Mouse (Mus musculus): ENCODE measurements around the gene Morn1.

The Morn1 gene

DNA sequence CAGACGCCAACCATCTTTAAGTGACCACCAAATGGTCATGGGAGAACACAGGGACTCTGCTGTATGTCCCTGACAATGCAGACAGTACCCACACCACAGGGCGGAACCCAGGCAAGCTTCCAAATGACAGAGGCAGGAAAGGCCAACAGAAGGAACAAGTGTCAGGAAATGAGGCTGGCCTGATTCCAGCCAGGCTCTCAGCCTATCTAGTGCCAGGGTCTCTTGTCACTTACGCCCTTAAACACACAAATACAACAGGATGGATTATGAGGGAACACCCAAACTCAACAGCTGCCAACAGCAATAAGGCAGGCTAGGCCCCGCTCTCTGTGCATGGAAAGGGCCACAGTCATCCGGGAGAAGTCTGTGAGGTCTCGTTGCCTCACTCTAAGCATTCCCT is 78.2 kb downstream of the Morn1 start:
- DNase-seq = peak; percentile 91

DNA sequence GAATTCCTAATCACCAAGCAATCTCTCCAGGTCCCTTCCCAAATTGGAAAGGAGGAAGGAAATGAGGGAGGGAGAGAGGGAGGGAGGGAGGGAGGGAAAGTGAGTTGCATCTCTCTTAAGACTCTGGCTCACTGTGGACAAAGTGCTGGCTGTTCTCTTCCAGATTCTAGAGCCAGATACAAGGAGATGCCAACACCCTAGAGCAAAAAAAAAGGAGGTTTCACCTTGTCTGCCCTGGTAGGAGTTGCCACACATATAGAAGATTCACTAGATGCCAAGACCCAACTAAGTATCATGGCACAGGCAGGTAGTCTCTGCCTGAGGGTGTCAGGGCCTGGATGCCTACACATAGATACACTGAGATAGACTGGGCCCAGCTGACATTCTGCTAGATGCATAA is 79.5 kb downstream of the Morn1 start:
- DNase-seq = no peak

DNA sequence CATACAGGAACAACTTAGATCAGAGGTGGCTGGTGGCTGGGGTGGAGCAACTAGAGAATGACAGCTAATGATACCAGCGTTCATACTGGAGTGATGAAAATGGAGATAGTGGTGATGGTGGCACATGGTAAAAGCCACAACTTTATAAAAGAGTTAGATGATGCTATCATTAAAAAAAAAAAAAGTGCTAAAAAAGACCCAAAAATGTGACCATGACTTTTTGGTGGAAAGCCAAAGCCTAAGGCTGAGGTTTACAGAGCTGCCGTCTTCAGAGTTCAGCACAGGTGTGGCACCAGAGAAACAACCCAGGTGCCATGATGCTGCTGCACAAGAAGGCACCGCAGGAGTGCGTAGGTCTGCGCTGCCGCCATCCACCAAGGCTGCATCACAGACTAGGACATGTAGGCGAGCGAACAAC is 82.5 kb downstream of the Morn1 start:
- no peak for DNase-seq

DNA sequence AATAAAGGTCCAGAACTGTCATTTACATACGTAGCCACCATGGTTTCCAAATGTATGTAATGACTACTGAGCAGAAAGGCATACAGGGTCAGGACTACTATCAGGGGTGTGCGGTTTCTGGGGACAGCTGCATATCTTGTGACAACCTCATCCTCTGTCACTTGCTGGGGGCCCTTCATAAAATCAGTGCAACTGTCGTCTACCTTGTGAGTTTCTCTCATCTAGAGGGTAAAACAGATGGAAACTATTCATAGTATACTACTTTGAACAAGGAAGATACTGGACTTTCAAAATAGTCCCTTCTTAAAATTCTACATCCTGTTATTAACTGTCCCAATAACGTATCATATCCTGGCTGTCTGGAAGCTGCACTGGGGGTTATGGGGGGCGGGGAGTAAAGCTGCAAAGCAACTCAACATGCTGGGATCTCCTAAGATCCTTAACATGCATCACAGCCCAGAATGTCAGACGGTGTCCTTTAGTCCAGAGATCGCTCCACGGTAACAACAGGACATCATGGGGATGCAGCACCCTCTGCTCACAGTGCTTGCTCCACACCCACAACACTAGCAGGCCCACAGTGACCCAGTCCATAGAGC is 84.3 kb downstream of the Morn1 start:
- no peak for DNase-seq

DNA sequence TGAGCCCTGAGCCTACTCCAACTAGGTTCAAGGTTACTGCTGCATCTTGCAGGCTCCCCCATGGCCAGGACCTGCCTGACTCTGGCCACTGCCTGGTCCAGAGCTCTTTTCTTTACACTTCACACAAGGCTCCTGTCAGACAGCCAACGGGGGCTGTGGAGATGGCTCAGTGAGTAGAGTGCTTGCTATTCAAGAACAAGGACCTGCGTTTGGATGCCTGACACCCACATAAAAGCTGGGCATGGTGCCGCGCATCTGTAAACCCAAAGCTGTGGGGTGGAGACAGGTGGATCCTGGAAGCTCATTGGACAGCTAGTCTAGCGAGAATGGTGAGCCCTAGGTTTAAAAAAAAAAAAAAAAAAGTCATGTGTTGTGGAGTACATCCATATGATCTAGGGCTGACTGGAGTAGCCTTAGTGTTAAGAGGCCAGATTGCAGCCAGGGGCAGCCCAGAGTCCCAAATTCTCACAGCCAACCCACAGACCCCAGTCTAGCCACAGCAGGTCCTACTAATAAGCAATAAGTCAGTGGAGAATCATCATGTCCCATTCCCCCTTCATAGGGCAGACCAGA is 85.7 kb downstream of the Morn1 start:
- no peak for DNase-seq

DNA sequence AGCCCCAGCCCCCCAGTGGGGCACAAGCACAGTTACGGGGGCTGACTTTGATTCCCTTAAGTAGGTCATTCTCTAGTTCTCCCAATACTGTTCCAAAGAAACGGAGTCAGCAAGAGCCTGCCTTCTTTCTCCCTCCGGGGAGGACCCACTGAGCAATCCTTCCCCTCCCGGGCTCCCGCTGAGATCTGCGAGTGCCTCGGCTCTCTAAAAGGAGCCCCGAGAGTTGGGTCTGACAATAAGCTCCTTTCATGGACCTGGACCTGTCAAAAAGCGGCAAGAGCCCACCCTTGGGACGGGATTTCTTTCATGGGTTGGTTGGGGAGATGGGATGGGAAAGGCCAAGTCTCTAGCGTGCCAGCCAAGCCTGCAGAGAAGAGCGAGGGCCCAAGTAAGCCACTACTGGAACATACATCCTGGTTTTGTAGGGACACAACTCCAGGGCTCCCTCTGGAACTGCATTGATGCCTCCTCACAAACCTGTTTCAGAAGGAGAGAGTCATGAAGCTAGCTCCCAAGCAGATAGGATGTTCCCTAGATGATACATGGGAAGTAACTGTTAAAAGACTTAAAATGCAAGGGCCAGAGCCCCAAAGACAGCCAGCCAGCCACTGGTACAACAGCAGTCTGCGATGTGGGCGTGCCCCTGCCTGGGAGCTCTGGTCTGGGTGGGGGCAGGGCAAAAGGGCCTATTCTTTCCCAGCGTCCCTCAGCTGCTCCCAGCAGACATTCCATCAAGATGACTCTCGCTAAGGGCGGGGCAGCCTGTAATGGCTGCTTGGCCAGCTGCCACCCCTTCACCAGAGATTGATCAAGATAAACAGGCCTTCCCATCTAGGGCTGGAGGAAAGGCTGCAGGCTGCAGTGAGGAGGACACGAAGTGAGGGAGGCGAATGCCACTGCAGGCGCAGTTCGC is 86.8 kb downstream of the Morn1 start:
- DNase-seq = peak; percentile 97

DNA sequence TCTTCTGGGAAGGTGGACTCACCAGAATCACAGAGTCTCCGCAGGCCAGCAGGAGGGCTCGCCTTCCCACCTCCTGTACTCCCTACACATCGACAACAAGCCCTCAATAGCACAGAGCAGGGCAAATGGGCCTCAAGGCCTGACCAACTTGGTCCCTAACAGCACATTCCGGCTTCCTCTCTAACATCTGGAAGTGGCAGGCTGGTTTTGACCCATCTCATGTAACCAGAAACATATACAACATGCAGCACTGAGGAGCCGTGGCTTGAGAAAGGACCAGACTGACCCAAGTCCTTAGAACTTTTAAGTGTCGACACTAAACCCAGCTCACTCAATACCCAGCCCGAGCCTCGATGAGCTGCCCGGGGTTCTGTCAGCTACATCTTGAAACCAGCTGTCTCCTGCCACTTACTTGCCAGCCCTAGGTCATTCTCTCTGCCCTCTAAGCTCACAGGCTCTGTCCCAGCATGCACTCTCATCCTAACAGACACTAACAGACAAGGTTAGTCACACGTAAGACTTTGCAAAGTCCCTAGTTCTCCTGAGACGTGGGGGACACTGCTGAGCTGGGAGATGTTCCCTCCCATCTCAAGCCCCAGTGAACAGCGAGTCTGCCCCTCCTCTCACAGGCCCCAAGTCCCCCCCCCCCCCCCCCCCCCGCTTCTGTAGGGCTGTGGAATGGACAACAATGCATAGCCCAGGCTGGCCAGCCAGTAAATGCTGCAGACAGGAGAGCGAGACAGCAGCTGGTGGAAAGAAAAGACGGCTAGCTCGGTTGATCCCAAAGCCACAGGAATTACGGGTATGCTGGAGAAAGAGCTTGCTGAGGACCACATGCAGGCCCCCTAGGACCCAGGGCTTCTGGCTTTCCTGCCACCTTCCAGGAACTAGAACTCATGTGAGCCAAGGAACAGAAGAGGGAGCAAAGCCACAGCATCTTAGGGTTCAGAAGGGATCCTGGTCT is 87.7 kb downstream of the Morn1 start:
- no peak for DNase-seq

DNA sequence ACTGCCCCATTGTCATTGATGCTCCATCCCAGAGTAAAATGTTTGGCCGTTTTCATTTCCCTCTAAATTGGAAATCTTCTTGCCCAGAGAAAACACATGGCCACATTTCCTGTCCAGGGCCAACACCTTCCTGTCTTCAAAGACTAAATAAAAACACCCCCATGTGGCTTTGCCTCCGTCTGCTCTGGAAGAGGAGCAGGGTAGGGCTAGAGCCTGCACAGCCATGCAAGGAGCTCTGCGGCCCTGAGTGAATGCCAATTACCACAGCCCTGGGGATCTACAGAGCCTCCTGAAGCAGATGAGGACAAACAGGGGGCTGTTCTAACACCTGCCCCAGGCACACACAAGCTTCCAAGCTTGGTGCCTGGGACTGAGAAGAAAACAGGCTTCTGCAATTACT is 89.8 kb downstream of the Morn1 start:
- DNase-seq = no peak

DNA sequence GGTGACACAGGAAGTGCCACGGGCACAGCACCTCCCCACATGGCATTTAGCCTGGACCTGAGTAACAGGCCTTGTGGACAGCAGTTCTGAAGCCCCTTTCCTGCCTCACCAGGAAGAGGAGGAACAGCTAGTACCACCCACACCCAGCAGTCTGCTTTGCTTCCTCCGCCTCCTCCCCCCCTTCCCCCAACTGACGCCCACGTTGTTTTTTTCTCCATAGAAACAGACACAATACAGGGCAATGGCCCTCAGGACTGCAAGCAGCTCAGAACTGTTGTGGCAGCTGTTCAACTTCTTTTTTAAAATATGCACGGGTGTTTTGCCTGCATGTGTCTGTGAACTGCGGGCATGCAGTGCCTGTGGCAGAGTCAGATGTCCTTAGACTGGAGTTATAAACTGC is 91.9 kb downstream of the Morn1 start:
- DNase-seq = peak; percentile 73

DNA sequence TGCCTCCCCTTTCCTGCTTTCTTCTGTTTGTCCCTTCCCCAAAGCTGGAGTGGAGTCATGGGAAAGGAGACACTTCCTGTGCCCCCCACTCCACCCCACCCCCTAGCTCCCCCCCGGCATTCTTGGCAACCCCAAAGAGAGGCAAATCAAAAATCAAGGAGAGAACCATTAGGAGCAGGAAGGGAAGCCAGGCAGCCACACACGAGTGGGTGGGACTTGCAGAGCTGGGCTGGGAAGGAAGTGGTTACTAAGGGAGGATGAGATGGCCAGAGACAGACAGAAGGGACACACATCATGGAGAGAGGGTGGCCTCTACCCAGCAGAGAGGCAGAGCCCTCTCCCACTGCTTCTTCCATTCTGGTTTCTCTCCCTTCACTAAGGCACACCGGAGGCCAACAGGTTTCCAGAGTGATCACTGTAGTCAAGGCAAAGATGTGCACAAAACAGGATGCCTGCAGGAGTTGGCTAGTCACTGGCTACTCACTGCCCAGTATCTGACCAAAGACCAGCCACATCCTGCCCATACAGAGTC is 92.7 kb downstream of the Morn1 start:
- peak; percentile 58 for DNase-seq

DNA sequence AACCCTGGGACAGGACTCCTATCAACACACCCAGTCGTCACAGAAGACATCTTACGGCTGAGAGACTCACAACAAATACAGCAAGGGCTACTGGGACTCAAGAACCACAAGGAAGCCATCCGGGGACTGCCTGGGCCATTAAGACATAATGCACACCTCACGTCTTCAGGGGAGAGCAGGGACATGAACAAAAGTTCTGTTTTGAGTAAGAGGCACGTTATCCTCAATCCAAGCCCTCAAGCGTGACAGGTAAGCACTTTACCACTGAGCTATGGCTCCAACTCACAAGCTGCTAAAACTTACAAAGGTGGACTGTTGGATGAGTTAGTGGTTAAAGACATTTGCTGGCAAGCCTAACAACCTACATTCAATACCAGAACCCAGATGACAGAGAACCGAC is 96.8 kb downstream of the Morn1 start:
- no peak for DNase-seq

DNA sequence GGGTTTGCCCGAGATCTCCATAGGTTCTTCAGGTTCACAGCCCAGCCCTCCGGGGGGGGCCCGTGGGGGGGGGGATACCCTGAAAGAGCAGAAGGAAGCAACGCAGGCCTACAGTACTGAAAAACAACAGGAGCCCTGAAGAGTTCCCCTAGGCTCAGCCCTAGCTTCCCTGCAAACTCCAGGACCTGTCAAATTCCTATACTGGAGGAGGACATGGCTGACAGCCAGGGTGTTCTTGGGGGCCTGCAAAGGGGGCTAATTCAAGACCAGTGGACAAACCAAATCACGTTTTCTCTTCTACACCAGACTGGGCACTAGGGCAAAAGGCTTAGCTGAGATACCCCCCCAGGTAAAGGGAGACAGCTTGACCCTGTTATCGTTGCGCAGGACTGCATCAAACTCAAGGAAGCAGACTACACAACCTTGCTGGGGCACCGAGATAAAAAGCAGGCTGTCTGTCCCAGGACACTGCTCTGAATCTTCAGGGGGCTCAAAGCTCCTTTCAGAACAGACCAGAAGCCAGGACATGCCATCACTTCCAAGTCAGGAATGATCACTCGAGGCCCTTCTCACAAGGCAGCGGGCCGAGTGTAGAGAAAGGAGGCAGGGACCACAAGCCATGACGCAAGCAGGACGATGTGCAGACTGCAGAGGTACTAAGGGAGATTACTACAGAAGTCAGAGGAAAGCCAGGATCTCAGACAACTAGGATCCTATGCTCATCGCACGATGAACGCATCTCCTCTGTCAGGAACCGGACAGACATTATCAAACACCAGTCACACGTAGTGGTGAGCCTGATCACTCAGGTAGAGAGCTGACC is 98.1 kb downstream of the Morn1 start:
- no peak for DNase-seq

DNA sequence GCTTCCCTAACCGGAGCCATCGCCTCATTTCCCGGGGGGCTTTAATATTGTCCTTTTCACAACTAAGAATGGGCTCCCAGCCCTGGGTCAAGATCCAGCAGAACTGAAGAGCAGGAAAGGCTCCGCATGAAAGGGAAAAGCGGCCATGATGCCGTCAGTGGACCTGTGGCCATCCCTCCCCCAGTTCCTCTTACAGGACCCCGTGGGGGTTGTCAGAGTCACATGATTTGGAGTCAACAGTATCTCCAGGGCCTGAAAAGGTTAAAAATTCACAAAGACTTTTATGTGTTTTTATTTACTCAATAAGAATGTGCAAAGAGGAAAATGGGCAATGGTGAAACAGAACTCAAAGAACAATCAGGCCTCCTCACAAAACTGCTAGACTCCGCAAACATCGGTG is 99.5 kb downstream of the Morn1 start:
- no peak for DNase-seq

DNA sequence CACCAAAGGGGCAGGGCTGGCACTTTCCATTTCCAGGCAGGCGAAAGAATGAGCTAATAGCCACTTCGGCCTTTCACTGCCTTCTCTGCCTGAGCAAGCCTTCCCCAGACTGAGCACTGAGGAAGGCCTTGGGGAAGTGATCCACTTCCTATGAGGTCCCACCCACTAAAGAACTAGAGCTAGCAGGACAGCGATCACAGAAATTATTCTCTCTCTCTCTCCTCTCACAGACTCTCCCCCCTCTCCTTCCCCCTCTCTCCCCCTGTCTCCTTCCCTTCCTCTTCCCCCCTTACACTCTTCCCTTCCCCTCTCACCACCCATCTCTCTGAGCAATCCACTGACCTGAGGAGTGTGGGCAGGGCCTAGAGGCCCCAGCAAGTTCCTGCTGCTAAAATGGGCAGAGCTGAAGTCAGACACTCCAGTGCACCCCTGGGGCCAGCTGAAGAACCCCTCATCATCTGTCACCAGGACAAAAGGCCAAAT is 100.9 kb downstream of the Morn1 start:
- DNase-seq = peak; percentile 51

DNA sequence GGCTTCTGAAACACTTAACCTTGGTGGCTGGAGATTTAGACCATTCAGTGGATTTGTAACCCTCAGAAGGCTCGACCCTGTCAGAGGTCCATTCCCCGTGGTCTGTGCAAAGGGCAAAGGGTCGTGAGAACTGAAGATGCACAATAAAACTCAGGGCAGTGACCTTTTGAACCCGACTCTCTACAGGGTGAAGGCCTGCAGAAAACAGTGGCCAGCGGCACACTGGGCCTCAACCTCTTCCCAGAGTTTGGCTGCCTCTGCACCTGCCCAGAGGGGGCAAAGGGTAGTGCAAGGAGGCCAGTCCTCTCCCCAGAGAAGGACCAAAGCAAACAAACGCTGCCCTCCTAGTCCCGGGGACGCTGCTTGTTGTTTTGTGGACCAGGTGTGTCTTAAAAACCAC is 102.0 kb downstream of the Morn1 start:
- DNase-seq = no peak

DNA sequence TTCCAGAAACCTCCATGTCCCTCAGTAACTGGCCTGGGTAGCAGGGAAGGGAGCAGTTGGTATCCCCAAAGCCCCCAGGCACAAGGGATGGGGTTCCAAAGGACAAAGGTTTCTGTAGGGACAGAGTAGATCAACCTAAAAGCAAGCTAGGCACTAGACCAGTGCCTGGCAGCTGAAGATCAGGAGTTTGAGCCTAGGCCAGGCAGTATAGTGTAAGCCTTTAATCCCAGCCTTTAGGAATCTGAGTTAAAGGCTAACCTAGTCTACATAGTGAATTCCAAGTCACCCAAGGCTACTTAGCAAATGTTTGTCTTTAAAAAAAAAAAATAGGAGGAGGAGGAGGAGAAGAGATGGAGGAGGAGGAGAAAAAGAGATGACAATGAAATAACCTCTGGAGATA is 102.4 kb downstream of the Morn1 start:
- DNase-seq = no peak

DNA sequence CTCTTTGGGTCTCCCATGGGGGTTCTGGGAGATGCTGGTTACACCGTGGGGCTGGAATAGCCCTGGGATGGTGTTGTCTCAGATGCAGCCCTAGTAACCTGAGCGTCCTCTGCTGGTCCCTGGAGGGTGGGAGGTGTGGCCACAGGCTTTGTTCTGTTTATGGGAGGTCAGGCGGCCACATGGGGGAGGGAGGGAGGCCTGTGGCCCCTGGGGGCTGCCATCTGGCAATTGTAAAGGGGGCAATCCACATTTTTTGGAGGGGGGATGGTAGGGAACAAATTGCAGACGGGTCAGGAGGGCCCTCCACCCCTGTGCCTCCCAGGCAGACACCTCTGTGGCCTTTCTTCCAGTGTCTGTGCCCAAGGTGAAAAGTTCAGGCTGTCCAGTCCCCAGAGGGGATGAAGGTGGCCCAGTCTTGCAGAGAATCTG is 103.3 kb downstream of the Morn1 start:
- peak; percentile 53 for DNase-seq

DNA sequence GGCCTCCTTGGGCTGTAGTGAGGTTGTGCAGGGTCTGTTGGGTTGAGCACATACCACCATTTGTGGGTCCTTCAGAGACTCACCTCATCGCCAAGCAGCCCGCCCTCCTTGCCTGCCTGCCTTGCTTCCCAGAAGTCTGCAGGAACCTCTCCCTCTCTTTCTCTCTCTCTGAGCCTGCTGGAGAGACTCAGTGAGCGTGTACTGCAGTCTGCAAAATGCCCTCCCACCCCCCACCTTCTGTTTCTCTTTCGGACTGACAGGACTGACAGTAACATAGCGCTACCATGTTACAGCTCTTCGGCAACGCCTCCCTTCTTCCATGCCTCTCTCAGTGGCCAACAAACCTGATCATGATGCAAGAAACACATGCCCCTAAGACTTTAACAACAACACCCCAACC is 103.9 kb downstream of the Morn1 start:
- no peak for DNase-seq
